Mouse (Mus musculus) kidney, embryonic 16.5 days (tissue): ENCODE data around the gene Igf2bp1. TPM values are rescaled to one million over a fixed set of nuclear protein-coding genes. Genes with fewer than 3 reads are reported as not detected.
A peak's percentile ranks its signal among the peaks of the same experiment; 100 is the strongest.

Source experiments
- ATAC-seq: fragments of 200-750 bp; cut with Nextera tagmentation; 2 replicates; pipeline ENCODE4 v1.8.0; 2017; ENCODE audit warnings: moderate TSS enrichment; ENCODE audit not compliant: low FRiP score, low TSS enrichment
- H3K27ac ChIP-seq: fragments of 300-500 bp; sonication (generic); 2 replicates; pipeline ENCODE4 v1.5.1; 2014; ENCODE audit warnings: low read length
- H3K27me3 ChIP-seq: fragments of 300-500 bp; sonication (generic); 2 replicates; pipeline ENCODE4 v1.6.1; 2014; ENCODE audit warnings: low read length, control low read depth, mixed read lengths; ENCODE audit not compliant: insufficient read depth
- H3K36me3 ChIP-seq: fragments of 300-500 bp; sonication (generic); 2 replicates; pipeline ENCODE4 v1.6.1; 2014; ENCODE audit warnings: low read length, control low read depth, mixed read lengths; ENCODE audit not compliant: insufficient read depth
- H3K4me1 ChIP-seq: fragments of 300-500 bp; sonication (generic); 2 replicates; pipeline ENCODE4 v1.6.1; 2014; ENCODE audit warnings: low read length, control low read depth, mixed read lengths; ENCODE audit not compliant: insufficient read depth
- H3K4me2 ChIP-seq: fragments of 300-500 bp; sonication (generic); replicated peaks from 2 replicates; pipeline ENCODE4 v1.6.1; 2014; ENCODE audit warnings: low read depth, low read length
- H3K4me3 ChIP-seq: fragments of 300-500 bp; sonication (generic); 2 replicates; pipeline ENCODE4 v1.5.1; 2014; ENCODE audit warnings: mild to moderate bottlenecking, low read length
- H3K9ac ChIP-seq: fragments of 300-500 bp; sonication (generic); replicated peaks from 2 replicates; pipeline ENCODE4 v1.6.1; 2014; ENCODE audit warnings: low read length
- H3K9me3 ChIP-seq: fragments of 300-500 bp; sonication (generic); 2 replicates; pipeline ENCODE4 v1.6.1; 2016; ENCODE audit warnings: low read length, control low read depth
- WGBS: fragments of 180-500 bp; shearing (Covaris S2); extraction: QIAGEN DNeasy Blood & Tissue Kit; methylation state at CpG from one replicate; pipeline ENCODE4 v1.1.7; 2014; 5-methylcytosine and 5-hydroxymethylcytosine counted together
- polyA plus RNA-seq: library from polyadenylated mRNA; unstranded; fragments of >200 nt; fragmentation: Nextera tagmentation; extraction: Ambion mirVana; gene quantifications from 2 replicates; pipeline ENCODE4 v1.2.1, GENCODE M21; 2015

Gene Igf2bp1
- polyA plus RNA-seq, 1 experiment from 2014 or later = 57.2 TPM

DNA sequence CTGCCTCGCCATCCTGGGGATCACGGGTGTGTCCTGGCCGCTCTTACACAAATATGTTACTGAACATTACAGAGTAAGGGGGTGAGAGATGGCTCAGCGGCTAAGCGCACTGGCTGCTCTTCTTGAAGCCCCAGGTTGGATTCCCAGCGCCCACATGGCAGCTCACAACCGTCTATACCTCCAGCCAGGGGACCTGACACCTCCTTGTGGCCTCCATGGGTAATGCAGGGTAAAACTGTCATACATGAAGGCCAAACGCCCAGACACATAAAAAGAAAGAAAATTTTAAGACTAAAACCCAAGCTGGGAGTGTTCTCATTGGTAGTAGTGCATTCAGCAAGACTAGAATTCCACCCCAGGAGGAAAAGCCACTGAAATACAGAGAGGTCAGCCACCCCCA, 11.6 kb downstream of the Igf2bp1 start:
- WGBS = 94% methylated on average over 8 of the region's 8 CpGs
- Histone ChIP-seq H3K27ac (no peak overlapping the region; the same call in 1 of the 2 replicates), H3K4me1 (peaks cover 51% of the 10 kb centered on the region), H3K9me3 (peaks cover 4% of the 10 kb centered on the region; the same call in 1 of the 2 replicates), H3K4me2 (no peak overlapping the region), H3K36me3 (peaks cover 12% of the 10 kb centered on the region), H3K27me3 (no peaks in the 10 kb centered on the region), H3K4me3 (no peak overlapping the region), H3K9ac (no peak overlapping the region)
- ATAC-seq = no peak

DNA sequence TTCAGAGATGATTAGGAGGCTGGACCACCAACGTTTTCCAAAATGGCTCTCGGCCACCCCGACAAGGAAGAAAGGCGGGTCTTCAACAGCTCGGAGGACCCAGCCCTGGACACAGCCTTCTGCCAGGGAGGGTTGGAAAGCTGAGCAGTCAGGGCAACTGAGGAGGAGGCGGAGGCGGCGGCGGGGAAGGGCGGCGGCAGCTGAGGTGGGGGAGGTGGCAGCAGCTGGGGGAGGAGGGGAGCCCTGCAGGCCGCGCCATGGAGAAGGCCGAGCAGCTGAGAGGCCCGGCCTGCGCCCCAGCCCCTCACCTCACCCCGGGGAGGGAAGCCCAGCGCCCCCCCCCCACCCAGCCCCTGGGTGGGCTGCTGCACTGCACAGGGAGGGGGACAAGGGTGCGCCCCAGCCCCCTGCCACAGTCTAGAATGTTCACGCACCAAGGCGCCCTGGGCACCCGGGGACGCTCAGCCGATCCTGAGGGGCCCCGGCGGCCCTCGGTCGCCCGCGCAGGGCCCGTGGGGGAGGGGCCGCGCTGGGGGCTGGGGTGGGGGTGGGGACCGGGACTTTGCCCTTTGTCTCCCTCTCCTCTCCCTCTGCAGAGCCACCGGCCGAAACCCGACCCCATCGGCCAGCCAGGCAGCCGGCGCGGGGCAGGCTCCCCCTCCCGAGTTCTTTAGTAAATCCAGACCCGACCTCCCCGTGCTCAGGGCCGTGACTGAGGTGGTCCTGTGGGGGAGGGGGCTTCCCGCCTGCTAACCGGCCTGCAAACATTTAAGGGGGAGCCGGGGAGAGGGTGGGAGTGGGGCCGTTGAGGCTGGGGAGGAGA, 14.6 kb downstream of the Igf2bp1 start:
- Histone ChIP-seq H3K4me3 (peak overlapping the region; percentile 50), H3K9ac (peak overlapping the region; percentile 76), H3K4me1 (peaks cover 64% of the 10 kb centered on the region), H3K27me3 (no peaks in the 10 kb centered on the region), H3K27ac (peak overlapping the region; percentile 98), H3K4me2 (peak overlapping the region; percentile 70), H3K9me3 (peaks cover 4% of the 10 kb centered on the region; the same call in 1 of the 2 replicates), H3K36me3 (peaks cover 6% of the 10 kb centered on the region; the same call in 1 of the 2 replicates)
- peak; percentile 88 for ATAC-seq
- 7% methylated on average over 31 of the region's 49 CpGs for WGBS

DNA sequence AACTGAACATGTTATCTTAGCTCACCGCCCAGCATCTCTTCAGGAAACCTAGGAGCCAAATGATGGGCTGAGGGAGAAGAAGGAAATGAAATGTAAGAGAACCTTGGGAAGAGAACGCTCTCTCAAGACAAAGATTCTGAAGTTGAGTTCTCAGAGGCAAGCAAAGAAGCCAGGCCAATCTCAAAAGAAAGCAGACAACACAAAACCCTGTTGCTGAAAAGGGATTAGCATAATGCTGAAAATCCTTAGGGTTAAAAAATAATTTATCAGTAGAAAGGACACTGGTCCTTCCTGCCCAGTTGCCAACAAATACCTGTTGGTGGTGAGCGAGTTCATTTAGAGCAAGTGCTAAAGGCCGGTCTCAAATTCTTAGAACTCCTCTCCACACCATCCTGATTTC, 15.3 kb downstream of the Igf2bp1 start:
- no peak for ATAC-seq
- H3K4me1 ChIP-seq = peaks cover 64% of the 10 kb centered on the region
- H3K9me3 ChIP-seq = peaks cover 4% of the 10 kb centered on the region; the same call in 1 of the 2 replicates
- peaks cover 6% of the 10 kb centered on the region; the same call in 1 of the 2 replicates for H3K36me3 ChIP-seq
- peak overlapping the region; percentile 98 for H3K27ac ChIP-seq
- 43% methylated on average over 4 of the region's 4 CpGs for WGBS
- H3K4me3 ChIP-seq = peak overlapping the region; percentile 50
- H3K4me2 ChIP-seq = peak overlapping the region; percentile 70
- no peaks in the 10 kb centered on the region for H3K27me3 ChIP-seq
- peak overlapping the region; percentile 76 for H3K9ac ChIP-seq

DNA sequence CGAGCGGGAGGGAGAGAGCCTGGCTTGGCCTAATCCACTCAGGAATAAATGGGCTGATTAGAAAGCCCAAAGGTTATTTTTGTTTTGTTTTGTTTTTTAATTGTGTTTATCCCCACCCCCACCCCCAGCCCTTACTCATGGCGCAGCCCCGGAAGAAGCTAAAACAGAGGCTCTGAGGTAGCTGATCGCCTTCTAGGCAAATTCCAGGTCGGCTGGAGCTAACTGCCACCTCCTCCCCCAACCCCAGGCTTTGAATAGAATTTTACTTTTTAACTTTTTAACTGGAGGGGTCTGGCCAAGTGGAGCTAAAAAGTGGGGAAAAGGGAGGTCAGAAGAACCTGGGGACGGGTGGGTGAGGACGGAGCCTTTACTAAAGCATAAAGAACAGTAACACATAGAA, 15.9 kb downstream of the Igf2bp1 start:
- Histone ChIP-seq H3K4me1 (peaks cover 64% of the 10 kb centered on the region), H3K9me3 (peaks cover 4% of the 10 kb centered on the region; the same call in 1 of the 2 replicates), H3K4me3 (peak overlapping the region; percentile 50), H3K36me3 (peaks cover 6% of the 10 kb centered on the region; the same call in 1 of the 2 replicates), H3K27me3 (no peaks in the 10 kb centered on the region), H3K27ac (peak overlapping the region; percentile 98), H3K4me2 (peak overlapping the region; percentile 70), H3K9ac (peak overlapping the region; percentile 76)
- no peak for ATAC-seq
- 51% methylated on average over 8 of the region's 8 CpGs for WGBS

DNA sequence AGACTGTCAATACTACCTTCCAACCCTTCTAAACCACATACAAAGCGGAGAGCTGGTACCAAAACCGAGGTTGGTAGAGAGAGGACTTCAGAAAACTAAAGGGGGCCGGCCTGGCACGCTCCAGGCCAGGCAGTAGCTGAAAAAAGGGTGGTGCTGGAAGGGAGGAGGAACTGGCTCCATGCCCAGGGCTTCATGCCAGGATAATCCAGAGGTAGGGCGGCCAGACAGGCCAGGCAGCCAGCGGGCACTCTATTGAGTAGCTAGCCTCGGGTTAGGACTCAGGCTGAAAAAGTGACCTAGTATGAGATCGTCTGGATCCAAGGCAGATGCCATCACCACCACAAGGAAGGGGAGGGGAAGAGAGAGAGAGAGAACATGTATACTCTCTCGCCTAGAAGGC, 17.2 kb downstream of the Igf2bp1 start:
- WGBS = 38% methylated on average over 9 of the region's 9 CpGs
- Histone ChIP-seq H3K27ac (peak overlapping the region; percentile 98), H3K4me2 (0 out of 2 replicates have a peak overlapping the region, but pooled peaks have one; percentile 11), H3K9me3 (no peaks in the 10 kb centered on the region), H3K27me3 (no peaks in the 10 kb centered on the region), H3K4me3 (no peak overlapping the region), H3K9ac (0 out of 2 replicates have a peak overlapping the region, but pooled peaks have one; percentile 9), H3K36me3 (no peaks in the 10 kb centered on the region), H3K4me1 (peaks cover 61% of the 10 kb centered on the region)
- ATAC-seq = no peak

DNA sequence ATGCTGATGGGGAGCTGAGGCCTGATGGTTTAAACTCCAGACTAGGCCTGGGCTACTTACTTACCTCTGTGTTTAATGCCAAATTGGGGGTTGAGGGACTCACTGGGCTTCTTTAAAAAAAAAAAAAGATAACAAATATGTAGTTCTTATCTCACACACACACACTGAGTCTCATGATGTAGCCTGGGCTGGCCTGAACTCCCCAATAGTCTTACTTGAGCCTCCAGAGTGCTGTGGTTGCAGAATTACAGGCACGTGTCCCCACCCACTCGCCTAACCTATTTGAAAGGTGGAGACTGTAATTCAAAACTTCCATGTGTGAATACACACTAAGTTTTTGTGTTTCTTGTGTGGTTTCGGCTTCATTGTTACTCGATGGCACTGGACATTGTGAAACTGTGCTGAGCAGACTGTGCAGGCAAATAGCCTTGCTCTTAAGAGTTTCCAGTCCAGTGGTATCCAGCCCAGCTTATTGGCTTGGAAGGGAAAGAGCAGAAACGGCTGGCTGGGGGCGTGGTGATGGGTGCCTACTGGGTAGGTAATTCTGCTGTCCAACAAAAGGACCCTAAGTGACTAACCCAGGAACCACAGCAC, 17.8 kb downstream of the Igf2bp1 start:
- no peaks in the 10 kb centered on the region for H3K9me3 ChIP-seq
- H3K9ac ChIP-seq = 0 out of 2 replicates have a peak overlapping the region, but pooled peaks have one; percentile 29
- H3K27ac ChIP-seq = peak overlapping the region; percentile 98
- H3K4me1 ChIP-seq = peaks cover 61% of the 10 kb centered on the region
- no peak overlapping the region for H3K4me2 ChIP-seq
- WGBS = 64% methylated on average over 6 of the region's 6 CpGs
- no peaks in the 10 kb centered on the region for H3K36me3 ChIP-seq
- H3K27me3 ChIP-seq = no peaks in the 10 kb centered on the region
- no peak for ATAC-seq
- no peak overlapping the region for H3K4me3 ChIP-seq

DNA sequence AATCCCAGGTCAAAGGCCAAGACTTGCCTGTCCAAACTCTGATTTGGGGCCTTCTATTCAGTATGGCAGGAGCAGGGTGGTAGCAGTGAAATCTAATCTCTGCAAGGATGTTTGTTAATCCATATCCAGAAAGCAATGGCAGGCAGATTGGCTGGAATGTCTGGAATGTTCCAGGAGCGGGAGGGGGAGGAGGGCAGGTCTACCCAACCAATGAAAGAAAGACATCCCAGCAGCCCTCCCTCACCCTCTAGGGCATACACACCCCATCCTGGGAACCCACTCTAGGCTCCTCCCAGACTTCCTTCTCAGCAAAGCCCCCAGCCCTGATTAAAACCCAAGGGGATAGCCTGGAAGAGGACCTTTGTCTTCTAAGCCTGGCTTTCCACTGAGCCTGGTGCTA, 23.3 kb downstream of the Igf2bp1 start:
- Histone ChIP-seq H3K4me1 (peaks cover 27% of the 10 kb centered on the region), H3K27ac (peak overlapping the region; percentile 81), H3K4me2 (peak overlapping the region; percentile 41), H3K4me3 (peak overlapping the region; percentile 22), H3K36me3 (peaks cover 19% of the 10 kb centered on the region), H3K9ac (peak overlapping the region; percentile 33; the same call in 1 of the 2 replicates), H3K27me3 (no peaks in the 10 kb centered on the region), H3K9me3 (no peaks in the 10 kb centered on the region)
- 24% methylated on average over 1 of the region's 1 CpGs for WGBS
- peak; percentile 86 for ATAC-seq

DNA sequence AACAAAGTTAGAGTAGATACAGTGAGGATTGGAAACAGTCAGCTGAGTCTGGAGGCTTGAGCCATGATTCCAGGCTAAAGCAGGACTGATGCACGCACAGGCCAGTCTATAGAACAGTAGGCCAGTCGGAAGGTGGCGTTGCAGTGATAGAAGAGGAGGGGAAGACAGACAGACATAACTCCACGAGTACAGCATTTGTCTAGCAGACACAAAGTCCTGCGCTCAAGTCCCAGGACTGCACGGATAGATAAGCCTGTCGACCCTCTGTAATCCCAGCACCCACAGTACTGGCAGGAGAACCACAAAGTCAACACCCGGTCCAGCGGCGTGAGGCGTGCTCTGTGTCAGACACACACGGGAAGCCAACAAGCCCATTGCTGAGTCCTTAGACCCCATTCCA, 23.9 kb downstream of the Igf2bp1 start:
- peaks cover 21% of the 10 kb centered on the region for H3K36me3 ChIP-seq
- no peaks in the 10 kb centered on the region for H3K27me3 ChIP-seq
- H3K9ac ChIP-seq = 0 out of 2 replicates have a peak overlapping the region, but pooled peaks have one; percentile 33
- no peaks in the 10 kb centered on the region for H3K9me3 ChIP-seq
- peaks cover 27% of the 10 kb centered on the region for H3K4me1 ChIP-seq
- ATAC-seq = no peak
- peak overlapping the region; percentile 22 for H3K4me3 ChIP-seq
- H3K4me2 ChIP-seq = peak overlapping the region; percentile 41
- peak overlapping the region; percentile 78 for H3K27ac ChIP-seq
- 84% methylated on average over 12 of the region's 12 CpGs for WGBS

DNA sequence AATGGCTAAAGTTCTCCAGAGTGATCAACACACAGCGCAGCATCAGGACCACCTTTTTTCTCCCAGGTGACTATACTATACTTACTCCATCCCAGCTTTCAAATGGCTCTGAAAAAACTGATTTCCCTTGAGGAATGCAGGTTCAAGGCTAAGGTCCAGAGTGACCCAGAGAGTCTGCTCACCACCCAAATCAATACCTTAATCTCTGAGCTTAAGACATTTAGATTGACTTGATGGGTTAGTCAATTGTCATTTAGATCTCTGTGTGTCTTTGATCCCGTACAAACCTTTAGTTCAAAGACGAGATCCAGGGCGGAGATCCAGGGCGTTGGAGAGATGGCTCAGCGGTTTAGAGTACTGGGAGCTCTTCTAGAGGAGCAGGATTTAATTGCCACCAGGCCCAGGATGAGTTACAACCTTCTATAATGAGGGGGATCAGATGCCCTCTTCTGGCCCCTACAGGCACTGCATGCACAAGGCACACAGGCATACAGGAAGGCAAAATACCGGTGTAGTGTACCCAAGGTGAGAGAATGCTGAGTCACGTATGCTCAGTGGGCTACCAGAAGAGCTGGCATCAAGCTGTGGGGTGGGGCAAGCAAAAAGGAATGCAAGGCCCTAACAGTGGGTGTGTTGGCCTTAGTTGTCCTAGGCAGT, 24.9 kb downstream of the Igf2bp1 start:
- H3K9ac ChIP-seq = no peak overlapping the region
- H3K27ac ChIP-seq = no peak overlapping the region
- peaks cover 31% of the 10 kb centered on the region for H3K36me3 ChIP-seq
- H3K4me3 ChIP-seq = no peak overlapping the region
- H3K9me3 ChIP-seq = no peaks in the 10 kb centered on the region
- H3K27me3 ChIP-seq = no peaks in the 10 kb centered on the region
- 58% methylated on average over 8 of the region's 8 CpGs for WGBS
- 0 out of 2 replicates have a peak, but pooled peaks have one; percentile 25 for ATAC-seq
- H3K4me1 ChIP-seq = peaks cover 27% of the 10 kb centered on the region
- H3K4me2 ChIP-seq = no peak overlapping the region
